In genomic region chr11:95619886-95620444, GRCm38 (mm10) we compare ENCODE assay signal across 18 mouse cellular contexts. TPM values are rescaled to one million over a fixed set of nuclear protein-coding genes. Genes with fewer than 3 reads are reported as not detected.
"Had no signal": no experiment of that assay in that cellular context is flagged by ENCODE, and none has a peak within 500 bp of the region (broad histone marks: within the 10 kb centered on the region; RNA-seq: fewer than 3 reads in every experiment).

No protein-coding gene starts in this region.

- DNase-seq: kidney, adult 8-10 months; kidney, postnatal 10 days; kidney, postnatal 36 days; left cerebral cortex, postnatal 4 days; liver; lung, adult 18-20 months; lung, postnatal 14 days; midbrain, embryonic 14.5 days; retina, postnatal 1 day; thymus, postnatal 25 days had no signal

- H3K36me3 ChIP-seq: kidney, embryonic 15.5 days; limb, embryonic 13.5 days; liver, embryonic 12.5 days; liver, embryonic 15.5 days had no signal

- H3K4me3 ChIP-seq: kidney, embryonic 15.5 days; limb, embryonic 13.5 days; liver, embryonic 12.5 days; liver, embryonic 15.5 days had no signal

- ATAC-seq: liver, embryonic 12.5 days had no signal

- H3K4me1 ChIP-seq: liver, embryonic 15.5 days had no signal

- H3K4me2 ChIP-seq: kidney, embryonic 15.5 days; limb, embryonic 13.5 days; liver, embryonic 12.5 days; liver, embryonic 15.5 days; midbrain, embryonic 11.5 days had no signal

- H3K9me3 ChIP-seq: kidney, embryonic 15.5 days; limb, embryonic 13.5 days; liver, embryonic 12.5 days; liver, embryonic 15.5 days had no signal

- H3K9ac ChIP-seq: kidney, embryonic 15.5 days; limb, embryonic 13.5 days; liver, embryonic 12.5 days; liver, embryonic 15.5 days had no signal

- H3K27ac ChIP-seq: kidney, embryonic 15.5 days; limb, embryonic 13.5 days; liver, embryonic 12.5 days; liver, embryonic 15.5 days; stomach, postnatal 0 days had no signal

RNA-seq across cellular contexts. Expression of gene Ngfr, which starts 32.4 kb away (rescaled TPM):
- total RNA-seq: megakaryocyte progenitor cell, adult 5-6 weeks; megakaryocyte-erythroid progenitor cell, adult 5-6 weeks had no signal
